Mouse (Mus musculus) ES-Bruce4 (cell line): ENCODE measurements around the gene Tril.

Experiments
- CTCF ChIP-seq: IDR thresholded peaks from one replicate; pipeline ENCODE4 v1.8.1; 2011; ENCODE audit warnings: low read depth, low read length
- EP300 ChIP-seq: IDR thresholded peaks from 2 replicates; pipeline ENCODE4 v1.6.1; 2011; ENCODE audit warnings: low read depth, low read length; ENCODE audit not compliant: insufficient read depth
- POLR2A ChIP-seq: IDR thresholded peaks from one replicate; pipeline ENCODE4 v1.8.1; 2011; ENCODE audit warnings: low read length; ENCODE audit not compliant: insufficient read depth

- TF ChIP-seq POLR2A (no peak), CTCF (peak; percentile 61), EP300 (no peak)
These were observed 1.6 kb downstream of the Tril start for GRCm38 (mm10) chr6:53818732-53819661.
